Mouse (Mus musculus) thymus, adult 2 months (tissue): ENCODE results near the gene Gipc1. TPM values are rescaled to one million over a fixed set of nuclear protein-coding genes. Genes with fewer than 3 reads are reported as not detected.
A peak's percentile ranks its signal among the peaks of the same experiment; 100 is the strongest.

Experiments
- DNase-seq: peaks from one replicate; pipeline ENCODE4 v3.0.0; 2021
- H3K27ac ChIP-seq: fragments of 200-500 bp; 2 replicates; pipeline ENCODE4 v1.5.1; 2012; ENCODE audit warnings: low read length, control low read depth; ENCODE audit not compliant: control insufficient read depth, insufficient read depth
- H3K27me3 ChIP-seq: fragments of 200-500 bp; 2 replicates; pipeline ENCODE4 v1.6.1; 2012; ENCODE audit warnings: mild to moderate bottlenecking, low read length, moderate library complexity, mixed read lengths; ENCODE audit not compliant: control insufficient read depth, insufficient read depth
- H3K36me3 ChIP-seq: fragments of 200-500 bp; 2 replicates; pipeline ENCODE4 v1.6.1; 2012; ENCODE audit warnings: mild to moderate bottlenecking, low read length, moderate library complexity; ENCODE audit not compliant: control insufficient read depth, insufficient read depth
- H3K4me1 ChIP-seq: fragments of 200-500 bp; replicated peaks from 2 replicates; pipeline ENCODE4 v1.6.1; 2012; ENCODE audit warnings: low read length; ENCODE audit not compliant: control insufficient read depth, insufficient read depth
- H3K4me3 ChIP-seq: fragments of 200-500 bp; 2 replicates; pipeline ENCODE4 v1.5.1; 2012; ENCODE audit warnings: mild to moderate bottlenecking, low read length, control low read depth, moderate library complexity; ENCODE audit not compliant: control insufficient read depth, insufficient read depth
- CTCF ChIP-seq: fragments of 200-500 bp; IDR thresholded peaks from 2 replicates; pipeline ENCODE4 v1.5.1; 2012; ENCODE audit warnings: mild to moderate bottlenecking, control low read depth, low read length, moderate library complexity, borderline replicate concordance; ENCODE audit not compliant: control insufficient read depth, poor library complexity, insufficient read depth; ENCODE audit errors: extremely low read depth
- POLR2A ChIP-seq: fragments of 200-500 bp; IDR thresholded peaks from 2 replicates; pipeline ENCODE4 v1.6.1; 2012; ENCODE audit warnings: mild to moderate bottlenecking, low read length, control low read depth, moderate library complexity; ENCODE audit not compliant: control insufficient read depth, poor library complexity, insufficient read depth; ENCODE audit errors: extremely low read depth
- WGBS: fragments of 180-500 bp; shearing (Covaris S2); methylation state at CpG from one replicate; pipeline ENCODE4 v1.1.7; 2018; 5-methylcytosine and 5-hydroxymethylcytosine counted together
- polyA plus RNA-seq: library from polyadenylated mRNA; depleted of rRNA; stranded (reverse); fragments of >200 nt; gene quantifications from 2 replicates; pipeline ENCODE4 v1.2.3, GENCODE M21; 2012

The Gipc1 gene
- polyA plus RNA-seq, 1 experiment, result 50.2 TPM

GRCm38 (mm10) chr8:83647511-83647910 lies 5.0 kb upstream of the Gipc1 start:
- no peak for DNase-seq

GRCm38 (mm10) chr8:83648031-83648430 lies 4.4 kb upstream of the Gipc1 start:
- TF ChIP-seq POLR2A (no peak), CTCF (no peak)
- no peak overlapping the region for H3K27ac ChIP-seq
- no peak for DNase-seq
- no peak overlapping the region for H3K4me3 ChIP-seq
- H3K36me3 ChIP-seq, result no peaks in the 10 kb centered on the region
- H3K4me1 ChIP-seq, result peaks cover 8% of the 10 kb centered on the region
- H3K27me3 ChIP-seq, result no peaks in the 10 kb centered on the region
- over 99% methylated on average over 4 of the region's 4 CpGs for WGBS

More at GRCm38 (mm10) chr8:83647511-83647910, 5.0 kb upstream of the Gipc1 start:
- no peaks in the 10 kb centered on the region for H3K36me3 ChIP-seq
- no peak overlapping the region for H3K27ac ChIP-seq
- H3K27me3 ChIP-seq, result no peaks in the 10 kb centered on the region
- 98% methylated on average over 11 of the region's 11 CpGs for WGBS
- TF ChIP-seq POLR2A (no peak), CTCF (no peak)
- no peak overlapping the region for H3K4me3 ChIP-seq
- peaks cover 8% of the 10 kb centered on the region for H3K4me1 ChIP-seq

- 98% methylated on average over 6 of the region's 6 CpGs for WGBS
- Histone ChIP-seq H3K36me3 (no peaks in the 10 kb centered on the region), H3K27ac (no peak overlapping the region), H3K4me1 (peaks cover 18% of the 10 kb centered on the region), H3K4me3 (no peak overlapping the region), H3K27me3 (no peaks in the 10 kb centered on the region)
- TF ChIP-seq CTCF (no peak), POLR2A (no peak)
- DNase-seq, result no peak
These were observed 2.8 kb upstream of the Gipc1 start for GRCm38 (mm10) chr8:83649699-83650098.

- peak; percentile 34 for DNase-seq
- TF ChIP-seq POLR2A, result no peak
- no peak for TF ChIP-seq CTCF
- peaks cover 14% of the 10 kb centered on the region for H3K4me1 ChIP-seq
- peak overlapping the region; percentile 73 for H3K4me3 ChIP-seq
- WGBS, result under 1% methylated on average over 46 of the region's 46 CpGs
- no peaks in the 10 kb centered on the region for H3K27me3 ChIP-seq
- no peak overlapping the region for H3K27ac ChIP-seq
- H3K36me3 ChIP-seq, result no peaks in the 10 kb centered on the region
These were observed 526 bp downstream of the Gipc1 start for GRCm38 (mm10) chr8:83652744-83653661.

GRCm38 (mm10) chr8:83653662-83654017 lies 1.2 kb downstream of the Gipc1 start:
- no peak for TF ChIP-seq CTCF
- no peak for TF ChIP-seq POLR2A
- Histone ChIP-seq H3K27ac (no peak overlapping the region), H3K4me1 (peaks cover 14% of the 10 kb centered on the region), H3K4me3 (peak overlapping the region; percentile 73), H3K27me3 (no peaks in the 10 kb centered on the region), H3K36me3 (no peaks in the 10 kb centered on the region)
- 22% methylated on average over 10 of the region's 10 CpGs for WGBS
- DNase-seq, result no peak

GRCm38 (mm10) chr8:83654725-83655124 lies 2.2 kb downstream of the Gipc1 start:
- Histone ChIP-seq H3K4me3 (no peak overlapping the region), H3K27me3 (no peaks in the 10 kb centered on the region), H3K4me1 (peaks cover 14% of the 10 kb centered on the region), H3K36me3 (no peaks in the 10 kb centered on the region), H3K27ac (no peak overlapping the region)
- no peak for DNase-seq
- WGBS, result 97% methylated on average over 6 of the region's 6 CpGs
- TF ChIP-seq CTCF, result no peak
- TF ChIP-seq POLR2A, result no peak
